Mouse (Mus musculus) thymus, adult 2 months (tissue): ENCODE results near the gene Cldnd2. TPM values are rescaled to one million over a fixed set of nuclear protein-coding genes. Genes with fewer than 3 reads are reported as not detected.
"Not testable (repeated sequence)": the region's sequence is repeated elsewhere in the genome, so short reads cannot be mapped to it uniquely, and the experiment has no call there.

Experiments used
- DNase-seq: peaks from one replicate; pipeline ENCODE4 v3.0.0; 2021
- H3K27ac ChIP-seq: fragments of 200-500 bp; 2 replicates; pipeline ENCODE4 v1.5.1; 2012; ENCODE audit warnings: low read length, control low read depth; ENCODE audit not compliant: control insufficient read depth, insufficient read depth
- H3K27me3 ChIP-seq: fragments of 200-500 bp; 2 replicates; pipeline ENCODE4 v1.6.1; 2012; ENCODE audit warnings: mild to moderate bottlenecking, low read length, moderate library complexity, mixed read lengths; ENCODE audit not compliant: control insufficient read depth, insufficient read depth
- H3K36me3 ChIP-seq: fragments of 200-500 bp; 2 replicates; pipeline ENCODE4 v1.6.1; 2012; ENCODE audit warnings: mild to moderate bottlenecking, low read length, moderate library complexity; ENCODE audit not compliant: control insufficient read depth, insufficient read depth
- H3K4me1 ChIP-seq: fragments of 200-500 bp; replicated peaks from 2 replicates; pipeline ENCODE4 v1.6.1; 2012; ENCODE audit warnings: low read length; ENCODE audit not compliant: control insufficient read depth, insufficient read depth
- H3K4me3 ChIP-seq: fragments of 200-500 bp; 2 replicates; pipeline ENCODE4 v1.5.1; 2012; ENCODE audit warnings: mild to moderate bottlenecking, low read length, control low read depth, moderate library complexity; ENCODE audit not compliant: control insufficient read depth, insufficient read depth
- CTCF ChIP-seq: fragments of 200-500 bp; IDR thresholded peaks from 2 replicates; pipeline ENCODE4 v1.5.1; 2012; ENCODE audit warnings: mild to moderate bottlenecking, control low read depth, low read length, moderate library complexity, borderline replicate concordance; ENCODE audit not compliant: control insufficient read depth, poor library complexity, insufficient read depth; ENCODE audit errors: extremely low read depth
- POLR2A ChIP-seq: fragments of 200-500 bp; IDR thresholded peaks from 2 replicates; pipeline ENCODE4 v1.6.1; 2012; ENCODE audit warnings: mild to moderate bottlenecking, low read length, control low read depth, moderate library complexity; ENCODE audit not compliant: control insufficient read depth, poor library complexity, insufficient read depth; ENCODE audit errors: extremely low read depth
- WGBS: fragments of 180-500 bp; shearing (Covaris S2); methylation state at CpG from one replicate; pipeline ENCODE4 v1.1.7; 2018; 5-methylcytosine and 5-hydroxymethylcytosine counted together
- polyA plus RNA-seq: library from polyadenylated mRNA; depleted of rRNA; stranded (reverse); fragments of >200 nt; gene quantifications from 2 replicates; pipeline ENCODE4 v1.2.3, GENCODE M21; 2012

Cldnd2 gene
- polyA plus RNA-seq, 1 experiment: not detected

DNA sequence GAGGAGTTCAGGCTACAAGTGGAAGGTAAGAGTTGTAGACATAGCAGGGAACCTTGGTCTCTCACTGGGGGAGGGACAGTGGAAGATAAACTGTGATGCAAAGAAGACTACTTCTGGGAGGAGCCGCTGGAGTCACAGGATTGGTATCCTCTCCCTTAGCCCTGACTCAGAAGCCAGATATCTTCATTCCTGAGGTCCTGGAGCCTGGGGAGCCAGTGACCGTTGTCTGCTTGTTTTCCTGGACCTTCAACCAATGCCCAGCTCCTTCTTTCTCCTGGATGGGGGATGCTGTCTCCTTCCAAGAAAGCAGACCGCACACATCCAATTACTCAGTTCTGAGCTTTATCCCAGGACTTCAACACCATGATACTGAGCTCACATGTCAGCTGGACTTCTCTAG lies 31.5 kb upstream of the Cldnd2 start:
- Histone ChIP-seq H3K27me3 (no peaks in the 10 kb centered on the region), H3K36me3 (no peaks in the 10 kb centered on the region), H3K4me1 (no peaks in the 10 kb centered on the region), H3K4me3 (no peak overlapping the region), H3K27ac (no peak overlapping the region)
- TF ChIP-seq CTCF (no peak), POLR2A (no peak)
- DNase-seq: no peak
- 96% methylated on average over 3 of the region's 3 CpGs for WGBS

- not testable (repeated sequence) for DNase-seq, H3K4me3 ChIP-seq, H3K4me1 ChIP-seq, H3K27me3 ChIP-seq, H3K36me3 ChIP-seq, H3K27ac ChIP-seq
- 92% methylated on average over 4 of the region's 4 CpGs for WGBS
Observed at GRCm38 (mm10) chr7:43411724-43412123, 28.9 kb upstream of the Cldnd2 start.

- no peaks in the 10 kb centered on the region for H3K27me3 ChIP-seq
- WGBS: 95% methylated on average over 10 of the region's 10 CpGs
Observed at GRCm38 (mm10) chr7:43417298-43417697, 23.3 kb upstream of the Cldnd2 start.

DNA sequence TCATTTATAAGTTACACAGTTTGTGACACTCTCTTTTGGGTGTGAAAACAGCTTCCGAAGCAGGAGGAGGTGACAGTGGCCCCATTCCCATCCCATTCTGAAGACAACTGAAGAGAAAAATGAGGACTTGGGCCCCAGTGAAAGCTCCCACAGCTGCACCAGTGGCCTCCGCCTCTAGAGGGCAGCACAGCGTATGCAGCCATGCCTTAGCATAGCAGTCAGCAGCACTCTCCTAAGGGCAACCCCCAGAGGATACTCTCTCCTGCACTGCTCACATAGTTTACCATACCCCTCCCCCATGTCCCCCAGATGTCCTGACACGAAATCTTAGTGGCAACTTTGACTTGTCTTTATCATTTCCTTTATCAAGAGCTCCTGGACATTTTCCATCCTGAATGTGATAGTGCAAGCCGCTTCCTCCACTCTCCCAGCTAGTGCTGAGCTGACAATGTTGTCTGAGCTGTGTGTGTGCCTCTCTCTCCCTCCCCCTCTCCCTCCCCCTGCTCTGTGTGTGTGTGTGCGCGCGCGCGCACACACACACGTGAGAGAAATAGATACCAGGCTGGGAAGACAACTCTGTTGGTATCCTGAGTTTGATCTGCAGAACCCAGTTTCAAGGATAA lies 17.5 kb upstream of the Cldnd2 start:
- DNase-seq: peak; percentile 80
- H3K4me1 ChIP-seq: no peaks in the 10 kb centered on the region
- 32% methylated on average over 11 of the region's 11 CpGs for WGBS
- TF ChIP-seq POLR2A: no peak
- TF ChIP-seq CTCF: peak; percentile 92
- no peaks in the 10 kb centered on the region for H3K36me3 ChIP-seq
- no peak overlapping the region for H3K4me3 ChIP-seq
- no peak overlapping the region for H3K27ac ChIP-seq
- no peaks in the 10 kb centered on the region for H3K27me3 ChIP-seq

More at GRCm38 (mm10) chr7:43417298-43417697, 23.3 kb upstream of the Cldnd2 start:
- Histone ChIP-seq H3K27ac (no peak overlapping the region), H3K4me3 (no peak overlapping the region), H3K4me1 (no peaks in the 10 kb centered on the region), H3K36me3 (no peaks in the 10 kb centered on the region)
- TF ChIP-seq CTCF (peak; percentile 53; the same call in 1 of the 2 replicates), POLR2A (no peak)
- no peak for DNase-seq

DNA sequence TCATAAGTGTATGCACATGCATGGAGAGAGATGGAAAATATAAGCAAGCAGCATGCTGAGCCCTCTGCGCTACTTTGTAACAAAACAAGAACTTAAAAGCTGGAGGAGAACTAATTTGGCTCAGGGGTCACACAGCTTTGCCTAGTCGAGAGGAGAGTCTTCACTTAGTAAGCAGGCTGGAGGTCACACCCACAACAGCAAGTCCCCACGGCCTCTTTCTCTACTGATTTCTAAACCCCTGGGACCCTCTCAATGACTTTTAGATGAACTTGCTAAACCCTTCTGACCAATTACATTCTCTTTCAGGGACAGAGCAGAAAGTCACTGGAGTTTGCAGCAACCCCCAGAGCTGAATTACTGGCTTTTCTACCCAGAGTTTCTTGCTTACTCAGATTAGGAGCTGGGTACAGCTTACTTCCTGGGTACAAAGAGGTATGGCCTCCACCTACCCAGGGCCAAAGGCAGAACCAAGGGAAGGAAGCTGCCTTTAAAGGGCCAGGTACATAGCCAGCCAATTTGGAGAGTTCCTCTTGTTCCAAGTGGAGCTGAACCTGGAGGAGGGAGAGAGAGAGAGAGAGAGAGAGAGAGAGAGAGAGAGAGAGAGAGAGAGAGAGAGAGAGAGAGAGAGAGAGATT lies 16.5 kb upstream of the Cldnd2 start:
- 65% methylated on average over 3 of the region's 3 CpGs for WGBS
- Histone ChIP-seq H3K4me3 (no peak overlapping the region), H3K27me3 (no peaks in the 10 kb centered on the region), H3K27ac (no peak overlapping the region), H3K4me1 (no peaks in the 10 kb centered on the region), H3K36me3 (no peaks in the 10 kb centered on the region)
- TF ChIP-seq CTCF (no peak), POLR2A (no peak)
- DNase-seq: no peak

DNA sequence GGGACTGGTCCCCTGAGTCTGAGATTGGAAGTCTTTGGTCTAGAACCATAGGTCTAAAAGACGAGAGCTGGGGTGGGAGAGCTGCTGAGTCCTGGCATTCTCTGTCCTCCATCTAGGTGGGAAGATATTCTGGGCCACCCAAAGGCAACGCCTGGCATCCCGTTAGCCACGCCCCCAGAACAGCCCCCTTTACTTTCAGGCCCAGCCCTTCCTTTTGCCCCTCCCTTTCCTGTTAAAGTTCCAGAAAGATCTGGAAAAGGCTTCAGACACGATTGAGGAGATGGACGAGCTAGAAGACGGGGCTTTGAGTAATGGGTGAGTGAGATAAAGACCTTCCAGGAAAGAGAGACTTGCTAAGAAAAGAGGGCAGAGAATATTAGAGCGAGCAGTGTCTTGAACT lies 13.2 kb upstream of the Cldnd2 start, which contains the start of gene Lim2:
Gene Lim2, plus strand, starts transcription at position 265 of the 400 bp plus-strand sequence.
- Histone ChIP-seq H3K4me1 (no peaks in the 10 kb centered on the region), H3K27ac (no peak within 1 kb of the TSS), H3K27me3 (no peaks in the 10 kb centered on the region), H3K4me3 (no peak within 1 kb of the TSS), H3K36me3 (no peaks in the 10 kb centered on the region)
- no peak for DNase-seq
- 91% methylated on average over 8 of the region's 8 CpGs for WGBS
- TF ChIP-seq POLR2A (no peak), CTCF (no peak)

DNA sequence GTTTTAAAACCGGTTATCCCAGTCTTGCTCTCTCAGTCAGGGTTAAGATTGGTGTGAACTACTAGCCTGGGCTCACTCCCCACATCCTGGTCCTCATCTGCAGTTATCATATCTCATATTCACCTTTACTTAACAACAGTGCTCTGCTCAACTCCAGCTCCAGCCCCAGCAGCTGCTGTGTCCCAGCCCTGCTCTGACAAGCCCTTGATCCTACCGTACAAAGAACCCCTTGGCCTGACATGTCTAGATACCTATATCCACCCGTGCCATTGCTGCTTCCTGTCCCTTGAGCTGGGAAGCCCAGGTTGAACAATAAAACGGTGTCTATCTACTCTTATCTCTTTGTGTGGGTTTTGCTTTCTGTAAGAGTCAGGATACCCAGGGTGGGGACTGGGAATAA lies 11.1 kb upstream of the Cldnd2 start:
- Histone ChIP-seq H3K36me3 (no peaks in the 10 kb centered on the region), H3K4me1 (no peaks in the 10 kb centered on the region), H3K27me3 (no peaks in the 10 kb centered on the region), H3K27ac (no peak overlapping the region), H3K4me3 (no peak overlapping the region)
- no peak for TF ChIP-seq CTCF
- TF ChIP-seq POLR2A: no peak
- 74% methylated on average over 4 of the region's 4 CpGs for WGBS
- DNase-seq: no peak
